Mouse (Mus musculus) kidney, adult 9 months (tissue): ENCODE data around the gene Stk39.

ENCODE experiments used
- DNase-seq: peaks from one replicate; pipeline ENCODE4 v3.0.0; 2022

Gene Stk39

DNA sequence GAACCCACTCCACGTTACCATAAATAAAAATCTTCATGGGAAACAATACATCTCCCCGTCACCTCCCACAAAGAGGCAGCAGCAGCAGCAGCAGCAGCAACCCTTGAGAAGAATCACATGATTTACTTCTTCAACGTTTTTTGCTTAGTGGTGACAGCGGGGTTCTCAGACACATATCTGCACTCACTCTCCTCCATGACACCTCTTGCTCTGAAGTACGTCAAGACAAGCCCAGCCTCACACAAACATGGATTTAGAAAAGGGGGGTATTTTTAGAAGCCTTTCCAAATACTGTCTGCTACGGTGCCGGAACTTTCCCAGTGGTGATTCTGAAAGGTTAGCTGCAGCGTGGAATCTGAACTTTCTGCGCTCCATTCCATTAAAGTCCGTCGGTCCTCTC is 256.9 kb downstream of the Stk39 start:
- no peak for DNase-seq

DNA sequence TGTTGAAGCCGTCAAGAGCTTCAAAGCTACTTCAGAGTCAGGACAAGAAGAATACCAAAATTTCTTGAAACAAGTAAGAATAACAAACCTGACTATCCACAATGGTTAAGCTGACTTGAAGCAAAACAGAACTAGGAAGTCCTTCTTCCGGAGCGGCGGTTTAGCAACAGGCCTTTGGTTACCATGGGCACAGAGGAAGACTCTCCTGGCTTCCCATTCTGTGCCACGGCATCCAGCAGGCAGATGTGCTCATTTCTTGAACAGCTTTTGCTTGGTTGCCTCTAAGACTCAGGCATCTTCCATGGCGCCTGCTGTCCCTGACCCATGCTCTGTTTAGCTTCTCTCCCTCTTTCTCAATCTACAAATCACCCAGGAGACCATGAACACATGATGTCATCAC is 257.7 kb downstream of the Stk39 start:
- DNase-seq, result no peak

GRCm38 (mm10) chr2:68211443-68211842 is 260.6 kb downstream of the Stk39 start:
- no peak for DNase-seq

DNA sequence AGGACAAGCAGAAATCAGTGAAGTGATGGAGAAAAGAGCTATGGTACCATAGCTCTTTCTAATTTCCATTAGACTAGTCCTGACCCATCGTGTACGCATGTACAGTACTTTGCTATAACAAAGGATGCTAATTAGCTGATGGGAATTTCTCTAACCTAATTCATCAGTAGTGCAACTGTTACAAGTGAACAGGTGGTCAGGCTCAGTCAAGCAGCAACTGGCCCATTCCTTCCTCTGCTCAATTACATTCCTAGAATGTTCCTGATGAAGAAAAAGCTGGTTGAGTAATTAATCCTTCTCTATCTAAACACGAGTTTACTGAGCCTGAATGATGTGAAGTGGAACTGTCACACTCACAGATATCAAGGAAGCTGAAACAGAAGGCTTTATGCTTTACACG is 275.8 kb downstream of the Stk39 start:
- DNase-seq, result no peak

GRCm38 (mm10) chr2:68194444-68194843 is 277.6 kb downstream of the Stk39 start:
- DNase-seq, result no peak

DNA sequence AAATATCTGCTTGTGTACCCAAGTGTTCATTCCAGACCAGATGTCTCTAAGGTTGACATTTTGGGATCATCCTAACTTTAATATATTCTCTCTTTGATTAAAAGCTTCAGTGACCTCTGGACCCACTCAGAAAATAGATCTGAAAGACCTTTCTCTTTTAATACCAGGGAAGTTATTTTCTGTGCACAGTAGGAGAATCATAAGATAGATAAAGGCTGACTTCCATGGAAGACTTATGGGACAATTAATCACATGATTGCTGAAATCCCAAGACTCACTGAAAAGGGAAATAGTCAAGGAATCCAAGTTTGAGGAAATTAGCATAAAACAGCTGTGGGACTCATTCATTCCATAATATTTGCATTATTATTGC is 278.6 kb downstream of the Stk39 start:
- no peak for DNase-seq

- no peak for DNase-seq
These were observed 279.2 kb downstream of the Stk39 start for GRCm38 (mm10) chr2:68192605-68193464.

GRCm38 (mm10) chr2:68176425-68176824 is 295.6 kb downstream of the Stk39 start:
- DNase-seq, result no peak

GRCm38 (mm10) chr2:68171306-68171705 is 300.8 kb downstream of the Stk39 start:
- no peak for DNase-seq

GRCm38 (mm10) chr2:68162012-68162411 is 310.1 kb downstream of the Stk39 start:
- DNase-seq, result no peak

DNA sequence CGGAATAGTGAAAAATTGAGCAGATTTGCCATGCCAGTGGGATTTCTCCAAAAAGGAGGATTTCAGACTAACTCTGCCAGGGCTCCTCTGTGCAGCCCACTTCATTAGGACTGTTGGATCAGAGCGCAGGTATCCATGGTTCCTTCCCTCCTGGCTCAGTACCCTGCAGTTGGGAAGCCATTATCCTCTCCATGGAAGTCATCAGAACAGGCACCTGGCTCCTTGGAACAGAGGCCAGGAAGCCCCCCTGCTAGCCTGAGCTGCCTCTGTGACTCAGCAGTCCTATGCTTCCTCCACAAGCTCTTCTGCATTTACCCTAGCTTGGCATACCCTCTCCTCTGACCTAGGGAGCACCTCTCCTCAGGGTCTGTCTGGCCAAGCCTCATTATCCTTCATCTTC is 311.5 kb downstream of the Stk39 start:
- DNase-seq, result no peak
